Mouse (Mus musculus) liver, postnatal 0 days (tissue): ENCODE results near the gene Omp. TPM values are rescaled to one million over a fixed set of nuclear protein-coding genes. Genes with fewer than 3 reads are reported as not detected.

Source experiments
- ATAC-seq: fragments of 200-750 bp; cut with Nextera tagmentation; 2 replicates; pipeline ENCODE4 v1.8.0; 2017; ENCODE audit warnings: mild to moderate bottlenecking, moderate library complexity
- DNase-seq: peaks from one replicate; pipeline ENCODE4 v3.0.0-alpha.2; 2016
- H3K27ac ChIP-seq: fragments of 300-500 bp; sonication (generic); 2 replicates; pipeline ENCODE4 v1.5.1; 2014; ENCODE audit warnings: antibody characterized with exemption, moderate library complexity, mild to moderate bottlenecking, low read depth
- H3K27me3 ChIP-seq: fragments of 300-500 bp; sonication (generic); 2 replicates; pipeline ENCODE4 v1.6.1; 2014; ENCODE audit warnings: low read length, control low read depth, mixed read lengths; ENCODE audit not compliant: insufficient read depth
- H3K36me3 ChIP-seq: fragments of 300-500 bp; sonication (generic); replicated peaks from 2 replicates; pipeline ENCODE4 v1.6.1; 2014; ENCODE audit warnings: mild to moderate bottlenecking, control low read depth, low read length, moderate library complexity, mixed read lengths; ENCODE audit not compliant: insufficient read depth
- H3K4me1 ChIP-seq: fragments of 300-500 bp; sonication (generic); 2 replicates; pipeline ENCODE4 v1.6.1; 2014; ENCODE audit warnings: antibody characterized with exemption, mild to moderate bottlenecking, control low read depth; ENCODE audit not compliant: insufficient read depth
- H3K4me2 ChIP-seq: fragments of 300-500 bp; sonication (generic); 2 replicates; pipeline ENCODE4 v1.6.1; 2014; ENCODE audit warnings: low read depth, mild to moderate bottlenecking, low read length, moderate library complexity, mixed read lengths
- H3K4me3 ChIP-seq: fragments of 300-500 bp; sonication (generic); 2 replicates; pipeline ENCODE4 v1.5.1; 2014; ENCODE audit warnings: low read depth, low read length
- H3K9ac ChIP-seq: fragments of 300-500 bp; sonication (generic); replicated peaks from 2 replicates; pipeline ENCODE4 v1.6.1; 2014; ENCODE audit warnings: mild to moderate bottlenecking, moderate library complexity
- H3K9me3 ChIP-seq: fragments of 300-500 bp; sonication (generic); 2 replicates; pipeline ENCODE4 v1.6.1; 2016; ENCODE audit warnings: mild to moderate bottlenecking, control low read depth, low read length, mixed read lengths
- CTCF ChIP-seq: sonication (generic); IDR thresholded peaks from 2 replicates; pipeline ENCODE4 v1.5.1; 2016; ENCODE audit warnings: antibody characterized with exemption, low read depth
- EP300 ChIP-seq: IDR thresholded peaks from 2 replicates; pipeline ENCODE4 v1.6.1; 2016; ENCODE audit warnings: antibody characterized with exemption, low read depth, mild to moderate bottlenecking
- WGBS: fragments of 180-500 bp; shearing (Covaris S2); extraction: QIAGEN DNeasy Blood & Tissue Kit; methylation state at CpG from one replicate; pipeline ENCODE4 v1.1.7; 2014; ENCODE audit not compliant: insufficient replicate concordance; 5-methylcytosine and 5-hydroxymethylcytosine counted together
- polyA plus RNA-seq: library from polyadenylated mRNA; unstranded; fragments of >200 nt; fragmentation: Nextera tagmentation; extraction: Ambion mirVana; gene quantifications from 2 replicates; pipeline ENCODE4 v1.2.1, GENCODE M21; 2015

Omp gene
- polyA plus RNA-seq, 1 experiment from 2014 or later, result 0.23 TPM

DNA sequence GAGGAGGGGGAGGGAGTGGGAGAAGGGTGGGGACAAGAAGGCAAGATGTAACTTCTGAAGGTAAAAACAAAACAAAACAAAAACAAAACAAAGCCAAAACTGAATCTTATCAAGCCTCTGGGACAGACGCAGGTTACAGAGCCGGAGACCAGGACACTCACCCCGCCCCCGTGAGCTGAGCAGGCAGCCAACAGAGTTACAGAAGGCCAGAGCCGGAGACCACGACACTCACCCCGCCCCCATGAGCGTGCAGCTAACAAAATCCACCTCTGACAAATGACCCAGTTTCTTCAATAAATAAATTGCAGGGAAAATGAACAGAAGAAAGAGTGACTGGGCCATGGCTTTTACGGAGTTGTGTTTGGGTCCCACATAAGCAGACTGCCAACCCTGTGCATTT, 6.1 kb downstream of the Omp start:
- Histone ChIP-seq H3K36me3 (no peaks in the 10 kb centered on the region), H3K4me1 (peaks cover 16% of the 10 kb centered on the region)

GRCm38 (mm10) chr7:98137995-98138394, 7.3 kb downstream of the Omp start:
- no peak for TF ChIP-seq CTCF
- no peak for TF ChIP-seq EP300
- no peaks in the 10 kb centered on the region for H3K9me3 ChIP-seq
- H3K36me3 ChIP-seq, result no peaks in the 10 kb centered on the region
- DNase-seq (no peak), ATAC-seq (no peak)
- H3K9ac ChIP-seq, result no peak overlapping the region
- H3K27me3 ChIP-seq, result no peaks in the 10 kb centered on the region
- 81% methylated on average over 2 of the region's 2 CpGs for WGBS
- H3K4me3 ChIP-seq, result no peak overlapping the region
- H3K27ac ChIP-seq, result no peak overlapping the region
- no peak overlapping the region for H3K4me2 ChIP-seq
- peaks cover 16% of the 10 kb centered on the region for H3K4me1 ChIP-seq

More for the DNA sequence above, 6.1 kb downstream of the Omp start:
- Histone ChIP-seq H3K4me2 (no peak overlapping the region), H3K9ac (no peak overlapping the region), H3K4me3 (no peak overlapping the region), H3K9me3 (no peaks in the 10 kb centered on the region), H3K27ac (no peak overlapping the region), H3K27me3 (no peaks in the 10 kb centered on the region)
- 40% methylated on average over 9 of the region's 9 CpGs for WGBS
- ATAC-seq (no peak), DNase-seq (no peak)
- TF ChIP-seq EP300, result no peak
- TF ChIP-seq CTCF, result no peak

GRCm38 (mm10) chr7:98137583-98137982, 7.7 kb downstream of the Omp start:
- H3K36me3 ChIP-seq, result no peaks in the 10 kb centered on the region
- H3K27me3 ChIP-seq, result no peaks in the 10 kb centered on the region
- no peak overlapping the region for H3K4me3 ChIP-seq
- H3K27ac ChIP-seq, result no peak overlapping the region
- no peak for TF ChIP-seq CTCF
- TF ChIP-seq EP300, result no peak
- 75% methylated on average over 3 of the region's 3 CpGs for WGBS
- H3K9ac ChIP-seq, result no peak overlapping the region
- no peak overlapping the region for H3K4me2 ChIP-seq
- DNase-seq (no peak), ATAC-seq (no peak)
- H3K9me3 ChIP-seq, result no peaks in the 10 kb centered on the region
- peaks cover 12% of the 10 kb centered on the region for H3K4me1 ChIP-seq

GRCm38 (mm10) chr7:98131751-98132150, 13.6 kb downstream of the Omp start:
- Histone ChIP-seq H3K27ac (no peak overlapping the region), H3K9ac (no peak overlapping the region), H3K4me2 (no peak overlapping the region), H3K9me3 (no peaks in the 10 kb centered on the region), H3K36me3 (peaks cover 7% of the 10 kb centered on the region), H3K4me3 (no peak overlapping the region), H3K27me3 (no peaks in the 10 kb centered on the region), H3K4me1 (no peaks in the 10 kb centered on the region)
- WGBS, result 98% methylated on average over 8 of the region's 8 CpGs
- TF ChIP-seq EP300, result no peak
- TF ChIP-seq CTCF, result peak; percentile 54
- ATAC-seq (no peak), DNase-seq (no peak)

DNA sequence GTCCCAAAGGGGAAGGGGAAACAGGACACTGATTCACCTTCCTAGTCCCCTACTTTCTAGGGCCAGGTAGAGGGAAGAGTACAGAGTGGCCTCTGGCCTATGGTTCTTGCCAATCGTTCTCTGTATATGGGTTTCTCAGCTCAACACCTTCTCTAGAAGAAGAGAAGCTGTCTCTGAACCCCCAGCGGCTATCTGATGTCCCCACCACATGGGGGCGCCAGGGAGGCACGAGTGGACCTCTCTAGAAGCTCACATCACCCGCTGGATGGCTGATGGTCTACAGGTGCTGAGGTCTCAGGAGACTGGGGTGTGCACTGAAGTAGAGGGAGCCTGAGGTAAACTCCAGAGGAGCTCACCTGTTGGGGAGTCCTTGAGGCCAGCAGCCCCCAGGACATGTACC, 19.8 kb downstream of the Omp start:
- Histone ChIP-seq H3K4me3 (no peak overlapping the region), H3K9me3 (no peaks in the 10 kb centered on the region), H3K9ac (no peak overlapping the region), H3K36me3 (peaks cover 9% of the 10 kb centered on the region), H3K27me3 (no peaks in the 10 kb centered on the region), H3K27ac (no peak overlapping the region), H3K4me1 (0 out of 2 replicates have a peak, but pooled peaks cover 1% of the 10 kb centered on the region), H3K4me2 (no peak overlapping the region)
- DNase-seq (peak; percentile 75), ATAC-seq (no peak)
- 37% methylated on average over 5 of the region's 5 CpGs for WGBS
- peak; percentile 80 for TF ChIP-seq CTCF
- TF ChIP-seq EP300, result no peak

DNA sequence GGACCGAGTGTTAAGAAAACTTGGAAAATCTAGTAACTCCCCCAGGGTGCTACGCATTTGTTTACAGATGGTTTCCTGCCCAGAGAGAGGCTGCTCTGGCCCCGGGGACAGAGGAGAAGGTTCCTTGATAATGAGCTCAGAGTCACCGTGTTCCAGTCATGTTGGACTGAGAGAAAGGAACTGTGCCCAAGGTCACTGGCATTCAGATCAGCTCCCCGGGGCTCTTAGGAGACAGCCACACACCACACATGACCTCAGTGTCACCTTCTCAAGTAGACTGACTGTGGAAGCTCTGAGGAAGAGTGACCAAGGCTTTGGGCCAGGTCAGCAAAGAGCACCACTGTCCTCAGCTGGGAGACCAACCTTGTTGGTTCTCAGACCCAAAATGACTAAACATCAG, 20.6 kb downstream of the Omp start:
- WGBS, result 64% methylated on average over 5 of the region's 5 CpGs
- Histone ChIP-seq H3K36me3 (peaks cover 9% of the 10 kb centered on the region), H3K4me3 (no peak overlapping the region), H3K27me3 (no peaks in the 10 kb centered on the region), H3K9ac (no peak overlapping the region), H3K4me1 (peaks cover 3% of the 10 kb centered on the region; the same call in 1 of the 2 replicates), H3K27ac (no peak overlapping the region), H3K9me3 (no peaks in the 10 kb centered on the region), H3K4me2 (no peak overlapping the region)
- DNase-seq (no peak), ATAC-seq (no peak)
- no peak for TF ChIP-seq CTCF
- TF ChIP-seq EP300, result no peak

DNA sequence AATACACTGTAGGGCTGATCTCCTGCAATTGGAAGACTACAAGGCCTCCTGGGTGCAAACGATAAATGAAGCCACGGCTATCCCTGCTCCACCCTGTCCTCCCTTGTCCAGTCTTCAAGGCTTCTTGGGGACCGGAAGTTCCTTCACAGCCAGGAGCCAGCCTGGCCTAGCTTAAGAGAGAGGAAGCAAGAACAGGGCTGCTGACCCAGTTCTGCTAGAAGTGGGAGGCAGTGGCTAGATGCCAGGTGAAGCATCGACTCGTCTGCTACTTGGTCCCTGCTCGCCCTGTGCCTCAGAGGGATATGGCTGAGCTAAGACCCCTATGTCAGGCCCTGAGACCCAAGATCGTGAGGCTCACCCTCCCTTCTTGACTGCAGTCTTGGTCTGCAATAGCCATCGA, 23.6 kb downstream of the Omp start:
- H3K9me3 ChIP-seq, result no peaks in the 10 kb centered on the region
- no peak for ATAC-seq
- no peak overlapping the region for H3K4me2 ChIP-seq

More for the DNA sequence above, 23.6 kb downstream of the Omp start:
- TF ChIP-seq CTCF, result no peak
- no peak for TF ChIP-seq EP300
- WGBS, result 53% methylated on average over 8 of the region's 8 CpGs
- no peak overlapping the region for H3K4me3 ChIP-seq
- H3K9ac ChIP-seq, result no peak overlapping the region
- no peaks in the 10 kb centered on the region for H3K27me3 ChIP-seq
- H3K36me3 ChIP-seq, result 0 out of 2 replicates have a peak, but pooled peaks cover 4% of the 10 kb centered on the region
- peaks cover 8% of the 10 kb centered on the region for H3K4me1 ChIP-seq
- H3K27ac ChIP-seq, result no peak overlapping the region
- DNase-seq, result no peak
